18 mouse cellular contexts compared by ENCODE assay signal in genomic region chr10:96624406-96624805, GRCm38 (mm10). TPM values are rescaled to one million over a fixed set of nuclear protein-coding genes. Genes with fewer than 3 reads are reported as not detected.
DNase-seq lines count a peak whose midpoint lies in the region; ATAC-seq and TF ChIP-seq lines count a peak whose summit lies in the region.
"Had no signal": no experiment of that assay in that cellular context is flagged by ENCODE, and none has a peak within 500 bp of the region (broad histone marks: within the 10 kb centered on the region; RNA-seq: fewer than 3 reads in every experiment).

No protein-coding gene starts in this region.

- no peak overlapping the region for H3K4me3 ChIP-seq in forebrain, embryonic 13.5 days
- no peak overlapping the region for H3K4me3 ChIP-seq in forebrain, embryonic 10.5 days
- no peak overlapping the region for H3K4me3 ChIP-seq in lung, postnatal 0 days (ENCODE audit: low read depth, low read length)
- no peak overlapping the region for H3K4me3 ChIP-seq in liver, embryonic 11.5 days (ENCODE audit: low read depth, low read length)
- H3K4me3 ChIP-seq in neural tube, embryonic 13.5 days: peak overlapping the region; percentile 60; the same call in 1 of the 2 replicates
- H3K4me3 ChIP-seq: heart, embryonic 15.5 days; liver, embryonic 15.5 days had no signal

- no peak for ATAC-seq in forebrain, embryonic 13.5 days
- no peak for ATAC-seq in lung, postnatal 0 days
- ATAC-seq in liver, embryonic 11.5 days (replicated peaks; ENCODE audit: low FRiP score): no peak
- no peak for ATAC-seq in neural tube, embryonic 13.5 days (ENCODE audit: low read depth)
- ATAC-seq: intestine, embryonic 16.5 days had no signal

- H3K27ac ChIP-seq in forebrain, embryonic 13.5 days: no peak overlapping the region
- H3K27ac ChIP-seq in forebrain, embryonic 10.5 days: no peak overlapping the region
- no peak overlapping the region for H3K27ac ChIP-seq in lung, postnatal 0 days (ENCODE audit: low read length)
- H3K27ac ChIP-seq in liver, embryonic 11.5 days (ENCODE audit: low read depth, low read length): no peak overlapping the region
- H3K27ac ChIP-seq in neural tube, embryonic 13.5 days (replicated peaks): no peak overlapping the region
- H3K27ac ChIP-seq: liver, embryonic 15.5 days; macrophage had no signal

- no peak for TF ChIP-seq EP300 in lung, postnatal 0 days (IDR thresholded peaks at IDR 0.05)

- H3K36me3 ChIP-seq in forebrain, embryonic 13.5 days (ENCODE audit: poor library complexity, severe bottlenecking): peaks cover 57% of the 10 kb centered on the region
- H3K36me3 ChIP-seq in forebrain, embryonic 10.5 days (replicated peaks): peaks cover 92% of the 10 kb centered on the region
- H3K36me3 ChIP-seq in lung, postnatal 0 days (ENCODE audit: insufficient read depth, low read length): peaks cover 5% of the 10 kb centered on the region; the same call in 1 of the 2 replicates
- H3K36me3 ChIP-seq in liver, embryonic 11.5 days (ENCODE audit: control insufficient read depth, insufficient read depth, low read length): peaks cover 5% of the 10 kb centered on the region; the same call in 1 of the 2 replicates
- H3K36me3 ChIP-seq in neural tube, embryonic 13.5 days: peaks cover 34% of the 10 kb centered on the region

- DNase-seq in forebrain, embryonic 10.5 days (ENCODE audit: extremely low spot score, low spot score): no peak
- no peak for DNase-seq in lung, postnatal 0 days (ENCODE audit: low spot score)
- DNase-seq in lung, postnatal 10 days: no peak
- no peak for DNase-seq in liver, embryonic 11.5 days (ENCODE audit: low spot score)
- DNase-seq in layer of hippocampus, adult 9-11 months: no peak
- DNase-seq in kidney, postnatal 36 days: no peak
- DNase-seq: adrenal gland, postnatal 14 days; embryo, embryonic 11 days; gastrocnemius, postnatal 14 days; right cerebral cortex, postnatal 25 days; thymus, postnatal 4 days had no signal

- peak overlapping the region; percentile 90 for H3K4me2 ChIP-seq in forebrain, embryonic 13.5 days
- peak overlapping the region; percentile 14; the same call in 1 of the 2 replicates for H3K4me2 ChIP-seq in lung, postnatal 0 days (replicated peaks; ENCODE audit: low read depth, low read length)
- 0 out of 2 replicates have a peak overlapping the region, but pooled peaks have one; percentile 13 for H3K4me2 ChIP-seq in liver, embryonic 11.5 days
- H3K4me2 ChIP-seq in neural tube, embryonic 13.5 days: peak overlapping the region; percentile 80
- H3K4me2 ChIP-seq: heart, embryonic 15.5 days; liver, embryonic 15.5 days had no signal

- TF ChIP-seq CTCF in lung, postnatal 0 days (IDR thresholded peaks at IDR 0.05): no peak

- H3K9me3 ChIP-seq in forebrain, embryonic 13.5 days (replicated peaks): no peaks in the 10 kb centered on the region
- no peaks in the 10 kb centered on the region for H3K9me3 ChIP-seq in forebrain, embryonic 10.5 days
- no peaks in the 10 kb centered on the region for H3K9me3 ChIP-seq in lung, postnatal 0 days (ENCODE audit: low read length)
- no peaks in the 10 kb centered on the region for H3K9me3 ChIP-seq in liver, embryonic 11.5 days (ENCODE audit: control insufficient read depth, low read length)
- no peaks in the 10 kb centered on the region for H3K9me3 ChIP-seq in neural tube, embryonic 13.5 days
- H3K9me3 ChIP-seq: G1E; heart, embryonic 15.5 days; liver, embryonic 15.5 days had no signal

- no peak overlapping the region for H3K9ac ChIP-seq in forebrain, embryonic 13.5 days
- no peak overlapping the region for H3K9ac ChIP-seq in lung, postnatal 0 days (replicated peaks; ENCODE audit: low read depth)
- H3K9ac ChIP-seq in liver, embryonic 11.5 days (ENCODE audit: low read depth, low read length): no peak overlapping the region
- no peak overlapping the region for H3K9ac ChIP-seq in neural tube, embryonic 13.5 days
- H3K9ac ChIP-seq: heart, embryonic 15.5 days; liver, embryonic 15.5 days had no signal

- no peaks in the 10 kb centered on the region for H3K27me3 ChIP-seq in forebrain, embryonic 13.5 days
- no peaks in the 10 kb centered on the region for H3K27me3 ChIP-seq in forebrain, embryonic 10.5 days (ENCODE audit: poor library complexity, severe bottlenecking)
- no peaks in the 10 kb centered on the region for H3K27me3 ChIP-seq in lung, postnatal 0 days (replicated peaks; ENCODE audit: insufficient read depth, low read length)
- H3K27me3 ChIP-seq in liver, embryonic 11.5 days (replicated peaks; ENCODE audit: control insufficient read depth, insufficient read depth, low read length): no peaks in the 10 kb centered on the region
- no peaks in the 10 kb centered on the region for H3K27me3 ChIP-seq in neural tube, embryonic 13.5 days
- H3K27me3 ChIP-seq: heart, embryonic 15.5 days; liver, embryonic 15.5 days had no signal

- 88% methylated on average over 2 of the region's 2 CpGs for WGBS in forebrain, embryonic 13.5 days
- 97% methylated on average over 2 of the region's 2 CpGs for WGBS in forebrain, embryonic 10.5 days
- 78% methylated on average over 2 of the region's 2 CpGs for WGBS in lung, postnatal 0 days
- 86% methylated on average over 2 of the region's 2 CpGs for WGBS in liver, embryonic 11.5 days
- WGBS in neural tube, embryonic 13.5 days: 95% methylated on average over 2 of the region's 2 CpGs

- H3K4me1 ChIP-seq in forebrain, embryonic 13.5 days: peaks cover 71% of the 10 kb centered on the region
- peaks cover 37% of the 10 kb centered on the region for H3K4me1 ChIP-seq in forebrain, embryonic 10.5 days
- peaks cover 9% of the 10 kb centered on the region; the same call in 1 of the 2 replicates for H3K4me1 ChIP-seq in lung, postnatal 0 days (ENCODE audit: insufficient read depth, low read depth, low read length)
- H3K4me1 ChIP-seq in liver, embryonic 11.5 days (replicated peaks; ENCODE audit: control insufficient read depth, insufficient read depth, low read length): peaks cover 15% of the 10 kb centered on the region
- H3K4me1 ChIP-seq in neural tube, embryonic 13.5 days (replicated peaks): peaks cover 94% of the 10 kb centered on the region

RNA-seq across cellular contexts. Expression of gene Btg1, which starts 7.6 kb away (rescaled TPM):
- 52.9 and 55.0 TPM in 2 replicates for polyA plus RNA-seq in forebrain, embryonic 13.5 days (2015; fragmentation: Nextera tagmentation; extraction: Ambion mirVana)
- 20.7 and 24.1 TPM in 2 replicates for polyA plus RNA-seq in forebrain, embryonic 10.5 days (2016; fragmentation: Nextera tagmentation; extraction: Ambion mirVana)
- 72.3 and 78.1 TPM in 2 replicates for polyA plus RNA-seq in lung, postnatal 0 days (2015; fragmentation: Nextera tagmentation; extraction: Ambion mirVana)
- 11.8 and 13.3 TPM in 2 replicates for polyA plus RNA-seq in liver, embryonic 11.5 days (2014; fragmentation: Nextera tagmentation; extraction: Ambion mirVana)
- 49.5 and 51.6 TPM in 2 replicates for polyA plus RNA-seq in neural tube, embryonic 13.5 days (2015; fragmentation: Nextera tagmentation; extraction: Ambion mirVana)

Comparison
In these comparisons a context has a peak if more than half of its experiments do, and no peak if none do; other contexts are left out.
1. H3K4me2 ChIP-seq: peak in every context shown above with its lines; median percentile 90 in forebrain, embryonic 13.5 days; 80 in neural tube, embryonic 13.5 days; 14 in lung, postnatal 0 days; 13 in liver, embryonic 11.5 days.